Mouse (Mus musculus): ENCODE measurements around the gene Rfc1.

GRCm38 (mm10) chr5:65273966-65274365 is 61.5 kb downstream of the Rfc1 start:
- TF ChIP-seq POLR2A (IDR thresholded peaks at IDR 0.05; ENCODE audit: borderline replicate concordance, extremely low read depth, low read depth, low read length) = no peak
- no peak for TF ChIP-seq CTCF (IDR thresholded peaks at IDR 0.05; ENCODE audit: insufficient read depth, low read length)
